Mouse (Mus musculus) ES-E14 (cell line): ENCODE measurements at regions not wholly inside any gene's neighbourhood (a gene's known extent, or its start where the extent isn't known, plus 50 kb on each side); places are given as distances from the start of the nearest gene placed in this dataset.

Source experiments
- DNase-seq: peaks from one replicate; pipeline ENCODE4 v3.0.0-alpha.2; 2013; ENCODE audit warnings: low read depth, low spot score
- H3K27ac ChIP-seq: 2 replicates; pipeline ENCODE4 v1.5.1; 2012; ENCODE audit warnings: low read depth, mild to moderate bottlenecking, low read length, moderate library complexity, mixed read lengths; ENCODE audit not compliant: poor library complexity, insufficient read depth, severe bottlenecking
- H3K36me3 ChIP-seq: 2 replicates; pipeline ENCODE4 v1.6.1; 2012; ENCODE audit warnings: mild to moderate bottlenecking, low read length, moderate library complexity, mixed read lengths; ENCODE audit not compliant: control insufficient read depth, poor library complexity, insufficient read depth, severe bottlenecking
- H3K4me1 ChIP-seq, 2 experiments: fragments of 150-350 bp in 1 of 2; sonication (generic) in 1 of 2; 2 replicates each; pipeline ENCODE4 v1.6.1; 2012; ENCODE audit warnings: low read length in 2 of 2, mild to moderate bottlenecking in 1 of 2, mixed read lengths in 1 of 2; ENCODE audit not compliant: control insufficient read depth in 2 of 2, insufficient read depth in 2 of 2, poor library complexity in 1 of 2
- H3K4me3 ChIP-seq, 2 experiments: fragments of 150-350 bp in 1 of 2; sonication (generic) in 1 of 2; 2 replicates each; pipeline ENCODE4 v1.5.1; 2012; ENCODE audit warnings: low read length in 2 of 2, low read depth in 1 of 2, mild to moderate bottlenecking in 1 of 2, mixed read lengths in 1 of 2; ENCODE audit not compliant: insufficient read depth in 1 of 2, poor library complexity in 1 of 2, severe bottlenecking in 1 of 2
- H3K9ac ChIP-seq: 2 replicates; pipeline ENCODE4 v1.6.1; 2012; ENCODE audit warnings: low read depth, mild to moderate bottlenecking, low read length, mixed read lengths; ENCODE audit not compliant: poor library complexity, insufficient read depth, severe bottlenecking
- H3K9me3 ChIP-seq: fragments of 150-350 bp; sonication (generic); 2 replicates; pipeline ENCODE4 v1.6.1; 2012; ENCODE audit warnings: low read depth, mild to moderate bottlenecking, low read length; ENCODE audit not compliant: control insufficient read depth, insufficient read depth
- CHD2 ChIP-seq: IDR thresholded peaks from 2 replicates; pipeline ENCODE4 v1.6.1; 2014; ENCODE audit warnings: mild to moderate bottlenecking, low read depth, low read length, inconsistent platforms
- HCFC1 ChIP-seq: IDR thresholded peaks from 2 replicates; pipeline ENCODE4 v1.6.1; 2012; ENCODE audit warnings: low read length, inconsistent platforms, borderline replicate concordance; ENCODE audit not compliant: insufficient read depth
- MAFK ChIP-seq: IDR thresholded peaks from 2 replicates; pipeline ENCODE4 v1.6.1; 2014; ENCODE audit warnings: mild to moderate bottlenecking, low read depth, low read length, inconsistent platforms; ENCODE audit not compliant: insufficient read depth
- ZC3H11A ChIP-seq: IDR thresholded peaks from 2 replicates; pipeline ENCODE4 v1.6.1; 2012; ENCODE audit warnings: low read depth, mild to moderate bottlenecking, inconsistent platforms, low read length, borderline replicate concordance
- ZNF384 ChIP-seq: IDR thresholded peaks from 2 replicates; pipeline ENCODE4 v1.6.1; 2012; ENCODE audit warnings: low read depth, low read length, inconsistent platforms
- in situ Hi-C, 2 experiments: fragments of 600-800 bp; cut with MboI; formaldehyde crosslinking; loops; one replicate each; pipeline ENCODE4 v1.15.1; 2025; ENCODE audit warnings: low sequenced_read_pairs in 2 of 2, inconsistent platforms in 1 of 2; ENCODE audit not compliant: unreplicated experiment in 2 of 2

DNA sequence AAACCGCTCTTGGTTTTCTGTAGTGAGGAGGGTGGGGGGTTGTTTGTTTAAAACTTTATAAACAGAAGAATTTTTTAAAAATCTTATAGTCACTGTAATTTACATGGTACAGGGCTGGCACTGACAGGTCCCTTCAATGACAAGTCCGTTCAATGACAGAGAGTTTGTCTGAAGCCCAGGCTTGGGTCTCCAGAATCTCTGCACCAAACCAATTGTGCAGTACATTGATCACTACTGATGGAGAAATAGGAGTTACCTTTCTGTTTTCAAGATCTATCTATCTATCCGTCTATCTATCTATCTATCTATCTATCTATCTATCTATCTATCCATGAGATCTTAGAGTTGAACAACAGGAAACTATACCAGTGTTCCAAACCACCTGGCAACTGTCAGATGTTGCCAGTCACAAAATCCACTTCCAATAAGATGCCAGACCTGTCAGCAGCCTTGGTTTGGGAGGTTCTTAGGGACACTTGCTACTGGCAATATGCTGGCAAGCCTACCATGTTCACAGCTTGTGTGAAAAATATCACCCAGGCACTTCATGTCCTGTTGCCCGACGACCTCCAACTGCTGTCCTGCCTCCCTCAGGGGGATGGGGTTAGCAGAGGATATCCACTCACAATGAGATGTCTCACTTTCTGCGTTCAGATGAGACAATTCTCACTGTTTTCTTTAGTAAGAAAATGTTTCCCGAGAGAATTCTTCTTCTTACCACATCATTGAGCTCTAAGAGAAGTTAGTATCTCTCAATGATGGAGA is 73.8 kb upstream of the Cpsf6 start:
- TF ChIP-seq MAFK (no peak), CHD2 (no peak), ZNF384 (no peak), ZC3H11A (no peak), HCFC1 (no peak)
- in situ Hi-C loops: loop anchor here in 1 of 2 experiments (10.0 kb wide), 1 partner anchor 221 kb away; no protein-coding TSS in a partner anchor
- DNase-seq: no peak
- H3K4me3 ChIP-seq: no peak overlapping the region
- no peaks in the 10 kb centered on the region for H3K36me3 ChIP-seq
- H3K9ac ChIP-seq: no peak overlapping the region
- no peaks in the 10 kb centered on the region for H3K9me3 ChIP-seq
- H3K27ac ChIP-seq: no peak overlapping the region
- H3K4me1 ChIP-seq: peaks cover 0 to 6% of the 10 kb centered on the region in 2 experiments; a peak in 1 of 4 replicates

DNA sequence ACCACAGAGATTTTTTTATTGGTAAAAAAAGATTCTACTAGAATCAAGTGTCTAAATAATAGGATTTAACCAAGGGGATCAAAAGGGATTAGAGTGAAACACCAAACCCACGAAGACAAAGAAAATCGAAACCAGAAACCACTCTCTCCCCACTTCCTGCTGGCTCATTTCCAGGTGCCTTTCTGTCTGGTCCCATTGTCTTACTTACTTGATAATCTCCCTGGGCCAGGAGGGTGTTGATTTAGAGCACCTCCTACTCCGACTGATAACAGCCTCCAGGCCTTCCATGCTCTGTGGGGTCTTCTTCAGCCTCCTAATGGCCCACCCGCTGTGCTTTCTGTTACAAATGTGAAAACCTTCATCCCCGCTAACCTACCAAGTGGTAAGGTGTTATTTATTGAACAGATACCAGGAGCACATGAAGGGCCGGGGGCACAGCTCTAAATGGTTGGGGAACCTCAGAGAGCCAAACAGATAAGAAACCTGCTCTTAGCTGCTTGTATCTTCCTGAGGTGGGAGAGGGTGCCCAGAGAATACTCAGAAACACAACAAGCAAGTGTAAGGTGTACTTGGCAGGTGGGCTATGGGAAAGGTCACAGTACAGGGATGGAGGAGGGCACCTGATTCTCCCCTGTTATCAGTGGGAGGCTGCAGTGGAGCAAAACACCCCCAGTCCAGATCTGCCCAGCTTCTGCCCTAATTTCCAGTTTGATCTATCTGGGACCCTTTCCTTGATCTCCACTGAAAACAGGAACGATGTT is 72.6 kb upstream of the Cpsf6 start:
- in situ Hi-C loops: loop anchor here in 1 of 2 experiments (10.0 kb wide), 1 partner anchor 222 kb away; no protein-coding TSS in a partner anchor
- no peak overlapping the region for H3K27ac ChIP-seq
- no peak for TF ChIP-seq ZNF384
- TF ChIP-seq CHD2: no peak
- TF ChIP-seq ZC3H11A: no peak
- TF ChIP-seq HCFC1: no peak
- no peak for TF ChIP-seq MAFK
- no peak for DNase-seq
- no peak overlapping the region for H3K4me3 ChIP-seq
- no peak overlapping the region for H3K9ac ChIP-seq
- no peaks in the 10 kb centered on the region for H3K36me3 ChIP-seq
- no peaks in the 10 kb centered on the region for H3K9me3 ChIP-seq
- H3K4me1 ChIP-seq: peaks cover 0 to 6% of the 10 kb centered on the region in 2 experiments; a peak in 1 of 4 replicates

DNA sequence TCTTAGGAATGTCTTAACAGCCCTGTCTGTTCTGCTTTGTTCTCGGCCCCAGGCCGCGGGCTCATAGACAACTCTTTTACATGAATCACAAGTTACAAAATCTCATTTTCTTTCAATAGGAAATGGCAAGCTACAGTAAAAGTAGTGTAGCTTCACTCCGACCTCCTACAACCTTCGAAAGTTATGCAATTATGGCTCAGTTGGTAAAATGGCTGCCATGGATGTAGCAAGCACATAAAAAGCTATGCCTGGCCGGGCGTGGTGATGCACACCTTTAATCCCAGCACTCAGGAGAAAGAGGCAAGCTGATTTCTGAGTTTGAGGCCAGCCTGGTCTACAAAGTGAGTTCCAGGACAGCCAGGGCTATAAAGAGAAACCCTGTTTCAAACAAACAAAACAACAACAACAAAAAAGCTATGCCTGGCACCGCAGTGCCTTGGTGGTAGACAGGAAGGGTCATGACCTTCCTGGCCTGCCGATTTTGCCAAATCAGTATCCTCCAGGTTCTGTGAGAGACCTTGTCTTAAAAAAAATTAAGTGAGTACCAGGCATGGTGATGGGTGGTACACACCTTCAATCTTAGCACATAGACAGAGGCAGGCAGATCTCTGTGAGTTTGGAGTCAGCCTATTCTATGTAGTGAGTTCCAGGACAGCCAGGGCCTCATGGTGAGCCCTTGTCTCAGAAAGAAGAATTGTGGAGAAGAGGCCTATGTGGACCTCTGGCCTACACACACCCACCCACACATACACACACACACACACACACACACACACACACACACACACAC is 71.8 kb upstream of the Cpsf6 start:
- TF ChIP-seq HCFC1 (no peak), ZC3H11A (no peak)
- Histone ChIP-seq H3K9me3 (no peaks in the 10 kb centered on the region), H3K36me3 (no peaks in the 10 kb centered on the region), H3K9ac (no peak overlapping the region), H3K27ac (no peak overlapping the region), H3K4me1 (peaks cover 0 to 9% of the 10 kb centered on the region in 2 experiments; a peak in 1 of 4 replicates), H3K4me3 (no peak overlapping the region)
- no peak for DNase-seq
- in situ Hi-C loops: loop anchor here in 1 of 2 experiments (10.0 kb wide), 1 partner anchor 223 kb away; no protein-coding TSS in a partner anchor

DNA sequence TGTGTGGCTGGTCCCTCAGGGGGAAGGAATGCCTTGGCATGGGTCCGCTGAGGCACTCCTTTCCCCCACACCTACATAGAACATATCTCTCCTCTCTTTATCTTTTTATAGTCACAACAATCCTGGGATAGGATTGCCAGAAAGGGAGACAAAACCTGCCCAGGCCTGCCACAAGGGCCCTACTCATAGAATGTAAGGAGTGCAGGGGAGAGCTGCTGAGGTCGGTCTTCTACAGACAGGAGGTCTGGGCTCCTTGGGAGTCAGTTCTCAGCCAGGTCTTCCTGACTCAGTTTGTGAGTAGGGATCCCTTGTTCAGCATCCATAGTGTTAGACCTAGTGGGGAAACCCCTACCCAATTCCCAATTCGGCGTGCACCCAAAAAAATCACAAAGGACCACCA is 70.8 kb upstream of the Cpsf6 start:
- no peak overlapping the region for H3K9ac ChIP-seq
- DNase-seq: no peak
- in situ Hi-C loops: loop anchor here in 1 of 2 experiments (10.0 kb wide), 1 partner anchor 224 kb away; no protein-coding TSS in a partner anchor
- no peaks in the 10 kb centered on the region for H3K9me3 ChIP-seq
- H3K27ac ChIP-seq: no peak overlapping the region
- no peaks in the 10 kb centered on the region for H3K36me3 ChIP-seq
- H3K4me1 ChIP-seq: peaks cover 0 to 9% of the 10 kb centered on the region in 2 experiments; a peak in 1 of 4 replicates
- H3K4me3 ChIP-seq: no peak overlapping the region
- no peak for TF ChIP-seq CHD2
- TF ChIP-seq ZC3H11A: no peak
- no peak for TF ChIP-seq HCFC1
- no peak for TF ChIP-seq MAFK
- no peak for TF ChIP-seq ZNF384
